Mouse (Mus musculus): Measurements from ENCODE around the gene Ccdc186. TPM values are rescaled to one million over a fixed set of nuclear protein-coding genes. Genes with fewer than 3 reads are reported as not detected.

Ccdc186 gene
- polyA plus RNA-seq, 1 experiment from 2014 or later, result 24.3 TPM

DNA sequence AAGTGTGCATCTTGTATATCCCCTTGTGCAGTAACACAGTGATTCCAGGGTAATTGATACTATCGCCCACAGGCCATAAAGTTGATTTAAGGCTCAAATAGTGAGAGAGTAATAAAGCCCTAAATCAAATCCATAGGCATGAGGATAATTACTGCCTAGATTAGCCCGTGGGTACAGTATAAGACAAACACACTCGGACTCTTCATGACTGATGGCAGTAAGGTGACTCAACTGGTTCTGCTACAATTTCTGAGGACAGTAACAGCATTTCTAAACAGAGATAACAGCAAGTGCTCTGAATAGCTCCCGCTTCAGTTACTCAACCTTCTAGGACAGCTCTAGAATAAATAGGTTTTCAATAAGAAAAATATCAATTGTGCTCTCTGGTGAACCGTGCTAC lies 14.9 kb downstream of the Ccdc186 start:
- Histone ChIP-seq H3K4me2 (replicated peaks) (no peak overlapping the region), H3K9me3 (ENCODE audit: control insufficient read depth, low read length) (no peaks in the 10 kb centered on the region), H3K4me3 (replicated peaks; ENCODE audit: low read length) (no peak overlapping the region), H3K9ac (no peak overlapping the region), H3K36me3 (replicated peaks; ENCODE audit: control insufficient read depth, insufficient read depth) (peaks cover 69% of the 10 kb centered on the region), H3K27me3 (ENCODE audit: control insufficient read depth, insufficient read depth, low read length) (no peaks in the 10 kb centered on the region), H3K27ac (no peak overlapping the region), H3K4me1 (replicated peaks; ENCODE audit: control insufficient read depth, insufficient read depth, low read length) (no peaks in the 10 kb centered on the region)
- 88% methylated on average over 5 of the region's 5 CpGs for WGBS
- DNase-seq (ENCODE audit: low spot score) (no peak), ATAC-seq (ENCODE audit: low FRiP score) (no peak)

DNA sequence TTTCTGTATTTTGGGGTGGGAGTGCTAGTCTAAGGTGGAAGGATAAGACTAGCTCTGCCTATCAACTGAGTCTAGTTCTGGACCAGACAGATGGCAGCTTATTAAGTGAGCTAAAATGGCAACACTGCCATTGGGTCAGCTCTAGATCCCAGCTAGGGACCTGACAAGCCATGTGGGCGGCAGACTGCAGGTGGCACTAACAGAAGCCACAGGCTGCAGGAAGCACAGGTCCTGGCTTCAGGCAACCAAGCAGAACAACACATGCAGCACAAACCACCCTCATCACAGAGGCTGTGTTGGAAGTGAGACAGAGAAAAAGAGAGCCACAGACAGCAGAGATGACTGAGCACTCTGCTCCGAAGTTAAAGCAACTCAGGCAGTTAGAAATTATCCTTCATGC lies 16.6 kb downstream of the Ccdc186 start:
- no peak overlapping the region for H3K4me2 ChIP-seq (replicated peaks)
- WGBS, result 93% methylated on average over 2 of the region's 2 CpGs
- H3K27ac ChIP-seq, result no peak overlapping the region
- DNase-seq (ENCODE audit: low spot score) (no peak), ATAC-seq (ENCODE audit: low FRiP score) (no peak)
- H3K4me1 ChIP-seq (replicated peaks; ENCODE audit: control insufficient read depth, insufficient read depth, low read length), result no peaks in the 10 kb centered on the region
- H3K9ac ChIP-seq, result no peak overlapping the region
- no peaks in the 10 kb centered on the region for H3K9me3 ChIP-seq (ENCODE audit: control insufficient read depth, low read length)
- H3K36me3 ChIP-seq (replicated peaks; ENCODE audit: control insufficient read depth, insufficient read depth), result peaks cover 81% of the 10 kb centered on the region
- H3K4me3 ChIP-seq (replicated peaks; ENCODE audit: low read length), result no peak overlapping the region
- no peaks in the 10 kb centered on the region for H3K27me3 ChIP-seq (ENCODE audit: control insufficient read depth, insufficient read depth, low read length)

DNA sequence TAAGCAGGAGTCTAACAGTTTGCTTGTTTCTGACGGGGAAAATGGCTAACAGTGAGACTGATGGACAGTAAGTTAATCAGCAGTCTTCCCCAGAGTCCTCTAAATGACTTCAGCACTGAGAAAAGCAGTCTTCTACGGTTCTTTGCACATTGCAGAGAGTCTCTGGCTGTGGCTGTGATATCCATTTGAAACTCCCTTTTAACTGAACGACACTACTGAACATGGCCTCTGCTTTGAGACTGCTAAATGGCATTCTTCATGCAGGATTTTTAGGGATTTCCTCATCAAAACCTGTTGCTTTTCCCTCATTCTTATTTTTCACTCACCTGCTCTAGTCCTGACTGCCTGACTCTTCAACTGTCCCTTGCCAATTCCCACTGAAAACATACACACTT lies 19.6 kb downstream of the Ccdc186 start:
- Histone ChIP-seq H3K9ac (no peak overlapping the region), H3K27me3 (ENCODE audit: control insufficient read depth, insufficient read depth, low read length) (no peaks in the 10 kb centered on the region), H3K4me1 (replicated peaks; ENCODE audit: control insufficient read depth, insufficient read depth, low read length) (no peaks in the 10 kb centered on the region), H3K36me3 (replicated peaks; ENCODE audit: control insufficient read depth, insufficient read depth) (peaks cover 83% of the 10 kb centered on the region), H3K27ac (no peak overlapping the region), H3K9me3 (ENCODE audit: control insufficient read depth, low read length) (no peaks in the 10 kb centered on the region), H3K4me2 (replicated peaks) (no peak overlapping the region), H3K4me3 (replicated peaks; ENCODE audit: low read length) (no peak overlapping the region)
- no peak for DNase-seq (ENCODE audit: low spot score)
- WGBS, result 79% methylated on average over 3 of the region's 3 CpGs
- ATAC-seq (ENCODE audit: low FRiP score), result no peak

DNA sequence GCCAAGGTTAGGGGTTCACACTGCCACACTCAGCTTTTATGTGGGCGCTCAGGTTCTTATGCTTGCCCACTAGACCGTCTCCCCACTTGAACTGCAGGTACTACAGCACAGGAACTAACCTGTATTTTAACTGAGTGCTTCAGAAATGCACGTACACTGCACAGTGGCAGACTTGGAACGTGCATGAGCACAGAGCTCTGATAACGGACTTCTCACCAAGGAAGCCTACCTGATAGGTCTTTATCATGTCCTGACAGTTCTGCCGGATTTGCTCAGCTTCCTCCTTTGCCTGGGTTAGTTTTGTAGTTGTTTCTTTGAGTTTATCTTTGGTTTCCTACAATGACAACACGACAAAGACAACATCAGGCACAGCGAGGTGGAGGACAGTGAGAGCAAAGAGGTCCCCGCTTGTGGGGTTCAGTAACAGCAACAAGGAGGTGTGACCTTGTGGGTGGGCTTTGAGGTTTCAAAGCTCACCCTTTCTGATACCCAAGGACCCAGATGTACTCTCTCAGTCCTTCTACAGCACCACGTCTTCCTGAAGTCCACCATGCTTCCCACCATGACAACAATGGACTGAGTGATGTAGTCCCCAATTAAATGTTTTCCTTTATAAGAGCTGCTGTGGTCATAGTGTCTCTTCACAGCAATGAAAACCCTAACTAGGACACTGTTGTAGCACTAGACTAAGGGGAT lies 20.2 kb downstream of the Ccdc186 start:
- Histone ChIP-seq H3K9ac (no peak overlapping the region), H3K4me2 (replicated peaks) (no peak overlapping the region), H3K27ac (no peak overlapping the region), H3K4me3 (replicated peaks; ENCODE audit: low read length) (no peak overlapping the region), H3K36me3 (replicated peaks; ENCODE audit: control insufficient read depth, insufficient read depth) (peaks cover 80% of the 10 kb centered on the region), H3K4me1 (replicated peaks; ENCODE audit: control insufficient read depth, insufficient read depth, low read length) (no peaks in the 10 kb centered on the region), H3K27me3 (ENCODE audit: control insufficient read depth, insufficient read depth, low read length) (no peaks in the 10 kb centered on the region), H3K9me3 (ENCODE audit: control insufficient read depth, low read length) (no peaks in the 10 kb centered on the region)
- ATAC-seq (ENCODE audit: low FRiP score) (no peak), DNase-seq (ENCODE audit: low spot score) (no peak)
- 94% methylated on average over 10 of the region's 10 CpGs for WGBS

DNA sequence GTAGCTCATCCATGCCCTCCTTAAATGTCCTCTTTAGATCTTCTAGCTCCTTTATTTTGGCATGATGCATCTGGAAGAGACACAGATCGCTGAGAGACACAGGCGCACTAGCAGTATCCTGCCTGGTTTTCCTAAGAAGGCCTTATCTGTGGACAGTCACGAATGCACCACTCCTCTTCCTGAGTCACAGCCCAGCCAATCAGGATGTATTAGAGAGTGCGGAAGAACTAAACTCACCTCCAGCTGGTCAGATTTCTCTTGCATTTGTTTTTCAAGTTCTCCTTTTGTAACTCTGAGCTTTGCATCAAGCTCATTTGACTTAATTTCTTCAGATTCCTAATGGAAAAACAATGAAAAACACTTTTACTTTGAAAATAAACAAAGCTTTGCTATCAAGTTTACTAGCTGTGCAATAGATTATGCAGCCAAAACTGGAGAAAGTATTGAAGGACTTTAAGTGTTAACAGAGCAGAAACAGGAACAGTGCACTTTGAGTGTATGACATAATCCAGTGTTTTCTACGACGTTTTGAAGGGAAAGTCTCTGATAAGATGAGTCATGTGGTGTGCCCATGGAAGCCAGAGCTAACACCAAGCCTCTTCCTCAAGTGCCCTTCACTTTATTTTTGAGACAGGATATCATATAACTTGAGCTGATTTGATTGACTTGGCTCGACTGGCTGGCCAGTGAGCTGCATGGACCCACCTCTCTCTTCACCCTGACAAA lies 20.9 kb downstream of the Ccdc186 start:
- no peak for DNase-seq (ENCODE audit: low spot score)
- WGBS, result 87% methylated on average over 7 of the region's 7 CpGs

DNA sequence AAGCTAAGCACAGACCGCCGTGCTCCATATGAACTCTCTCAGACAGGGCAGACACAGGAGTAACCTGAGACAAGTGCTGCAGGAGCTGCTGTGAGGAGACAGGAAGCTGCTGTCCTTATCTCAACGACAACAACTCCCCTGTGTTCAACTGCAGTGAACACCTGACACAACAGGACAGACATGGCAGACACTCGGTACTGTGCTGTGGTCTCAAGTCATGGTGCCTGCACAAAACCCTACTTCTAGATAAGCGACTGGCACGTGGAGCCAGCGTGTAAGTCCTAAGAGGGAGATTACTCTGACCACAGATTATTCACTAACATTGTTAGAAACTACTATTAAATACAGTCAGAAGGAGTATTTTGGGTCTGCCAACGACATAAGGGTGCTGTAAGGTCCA lies 21.8 kb downstream of the Ccdc186 start:
- peaks cover 81% of the 10 kb centered on the region for H3K36me3 ChIP-seq (replicated peaks; ENCODE audit: control insufficient read depth, insufficient read depth)
- DNase-seq (ENCODE audit: low spot score) (no peak), ATAC-seq (ENCODE audit: low FRiP score) (no peak)
- no peaks in the 10 kb centered on the region for H3K4me1 ChIP-seq (replicated peaks; ENCODE audit: control insufficient read depth, insufficient read depth, low read length)
- H3K4me3 ChIP-seq (replicated peaks; ENCODE audit: low read length), result no peak overlapping the region
- no peaks in the 10 kb centered on the region for H3K9me3 ChIP-seq (ENCODE audit: control insufficient read depth, low read length)
- H3K4me2 ChIP-seq (replicated peaks), result no peak overlapping the region
- no peak overlapping the region for H3K27ac ChIP-seq
- 92% methylated on average over 8 of the region's 8 CpGs for WGBS
- no peaks in the 10 kb centered on the region for H3K27me3 ChIP-seq (ENCODE audit: control insufficient read depth, insufficient read depth, low read length)
- H3K9ac ChIP-seq, result no peak overlapping the region

More for the DNA sequence above, 20.9 kb downstream of the Ccdc186 start:
- H3K27me3 ChIP-seq (ENCODE audit: control insufficient read depth, insufficient read depth, low read length), result no peaks in the 10 kb centered on the region
- no peak overlapping the region for H3K4me2 ChIP-seq (replicated peaks)
- H3K36me3 ChIP-seq (replicated peaks; ENCODE audit: control insufficient read depth, insufficient read depth), result peaks cover 81% of the 10 kb centered on the region
- no peaks in the 10 kb centered on the region for H3K9me3 ChIP-seq (ENCODE audit: control insufficient read depth, low read length)
- no peak overlapping the region for H3K4me3 ChIP-seq (replicated peaks; ENCODE audit: low read length)
- no peak overlapping the region for H3K27ac ChIP-seq
- no peaks in the 10 kb centered on the region for H3K4me1 ChIP-seq (replicated peaks; ENCODE audit: control insufficient read depth, insufficient read depth, low read length)
- ATAC-seq (ENCODE audit: low FRiP score), result no peak
- H3K9ac ChIP-seq, result no peak overlapping the region

DNA sequence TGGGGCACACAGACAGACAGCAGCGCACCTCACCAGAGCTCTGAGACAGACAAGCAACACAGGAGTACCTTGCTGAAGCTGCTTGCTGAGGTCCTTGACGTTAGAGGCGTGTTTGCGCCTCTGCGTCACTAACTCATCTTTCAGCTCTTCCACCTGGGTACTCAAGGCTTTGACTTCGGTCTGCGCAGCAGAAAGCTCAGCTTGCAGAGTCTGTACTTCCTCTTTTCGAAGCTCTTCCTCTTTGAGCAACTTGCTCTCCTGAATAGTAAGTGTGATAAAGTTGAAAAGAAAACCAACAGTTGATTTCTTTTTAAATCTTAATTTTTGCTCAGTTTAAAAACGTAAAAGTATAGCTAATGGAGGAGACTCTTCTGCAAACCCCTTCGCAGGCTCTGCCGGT lies 24.6 kb downstream of the Ccdc186 start:
- Histone ChIP-seq H3K27ac (no peak overlapping the region), H3K4me3 (replicated peaks; ENCODE audit: low read length) (no peak overlapping the region), H3K9me3 (ENCODE audit: control insufficient read depth, low read length) (no peaks in the 10 kb centered on the region), H3K36me3 (replicated peaks; ENCODE audit: control insufficient read depth, insufficient read depth) (peaks cover 89% of the 10 kb centered on the region), H3K9ac (no peak overlapping the region), H3K4me2 (replicated peaks) (no peak overlapping the region), H3K27me3 (ENCODE audit: control insufficient read depth, insufficient read depth, low read length) (no peaks in the 10 kb centered on the region), H3K4me1 (replicated peaks; ENCODE audit: control insufficient read depth, insufficient read depth, low read length) (no peaks in the 10 kb centered on the region)
- WGBS, result 96% methylated on average over 11 of the region's 11 CpGs
- no peak for DNase-seq (ENCODE audit: low spot score)
- no peak for ATAC-seq (ENCODE audit: low FRiP score)

DNA sequence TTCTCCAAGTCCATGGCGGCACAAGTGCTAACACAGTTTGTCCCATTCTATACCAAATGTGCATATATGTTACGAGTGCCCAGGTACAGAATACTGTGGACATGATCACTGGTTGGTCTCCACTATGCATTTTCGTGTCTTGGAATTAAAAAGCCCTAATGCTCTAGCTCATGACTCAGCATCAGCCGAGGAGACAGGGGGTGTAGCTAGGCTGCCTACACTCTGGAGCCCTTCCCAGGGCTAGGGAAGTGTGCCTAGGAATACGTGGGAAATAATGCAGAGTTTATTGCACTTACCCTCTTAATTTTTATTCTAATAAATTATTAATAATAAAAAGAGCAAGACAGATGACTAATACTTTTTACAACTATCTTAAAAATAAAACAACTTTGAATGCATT lies 33.0 kb downstream of the Ccdc186 start:
- H3K27me3 ChIP-seq (ENCODE audit: control insufficient read depth, insufficient read depth, low read length), result no peaks in the 10 kb centered on the region
- no peaks in the 10 kb centered on the region for H3K9me3 ChIP-seq (ENCODE audit: control insufficient read depth, low read length)
- no peak overlapping the region for H3K4me2 ChIP-seq (replicated peaks)
- ATAC-seq (ENCODE audit: low FRiP score) (no peak), DNase-seq (ENCODE audit: low spot score) (no peak)
- no peaks in the 10 kb centered on the region for H3K4me1 ChIP-seq (replicated peaks; ENCODE audit: control insufficient read depth, insufficient read depth, low read length)
- 89% methylated on average over 5 of the region's 5 CpGs for WGBS
- peaks cover 63% of the 10 kb centered on the region for H3K36me3 ChIP-seq (replicated peaks; ENCODE audit: control insufficient read depth, insufficient read depth)
- H3K4me3 ChIP-seq (replicated peaks; ENCODE audit: low read length), result no peak overlapping the region
- H3K27ac ChIP-seq, result no peak overlapping the region
- H3K9ac ChIP-seq, result no peak overlapping the region

DNA sequence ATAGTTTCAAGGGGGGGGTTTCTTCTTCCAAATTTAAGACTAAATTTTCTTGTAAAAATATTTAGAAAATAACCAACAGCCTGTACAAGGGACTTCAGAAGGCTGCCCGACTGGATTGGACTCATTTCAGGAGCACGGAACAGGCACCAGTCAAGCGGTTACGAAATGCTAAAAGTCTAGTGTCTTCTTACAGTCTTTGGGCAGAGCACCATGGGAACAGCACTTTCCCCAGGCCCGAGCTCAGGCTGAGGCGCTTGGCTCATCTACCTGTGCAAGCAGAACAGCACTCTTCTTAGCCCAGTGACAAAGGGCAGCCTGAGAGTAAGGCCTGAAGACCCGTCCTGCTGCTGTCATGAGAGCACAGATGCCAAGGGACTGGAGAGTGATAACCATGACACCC lies 34.1 kb downstream of the Ccdc186 start:
- DNase-seq (ENCODE audit: low spot score) (no peak), ATAC-seq (ENCODE audit: low FRiP score) (no peak)
- Histone ChIP-seq H3K36me3 (replicated peaks; ENCODE audit: control insufficient read depth, insufficient read depth) (peaks cover 57% of the 10 kb centered on the region), H3K4me1 (replicated peaks; ENCODE audit: control insufficient read depth, insufficient read depth, low read length) (no peaks in the 10 kb centered on the region), H3K9ac (no peak overlapping the region), H3K4me2 (replicated peaks) (no peak overlapping the region), H3K4me3 (replicated peaks; ENCODE audit: low read length) (no peak overlapping the region), H3K27ac (no peak overlapping the region), H3K27me3 (ENCODE audit: control insufficient read depth, insufficient read depth, low read length) (no peaks in the 10 kb centered on the region), H3K9me3 (ENCODE audit: control insufficient read depth, low read length) (no peaks in the 10 kb centered on the region)
- WGBS, result 88% methylated on average over 7 of the region's 7 CpGs
